Mouse (Mus musculus): ENCODE data around the gene Timm13. TPM values are rescaled to one million over a fixed set of nuclear protein-coding genes. Genes with fewer than 3 reads are reported as not detected.

Gene Timm13
- polyA plus RNA-seq, 1 experiment from 2014 or later: 327 TPM

DNA sequence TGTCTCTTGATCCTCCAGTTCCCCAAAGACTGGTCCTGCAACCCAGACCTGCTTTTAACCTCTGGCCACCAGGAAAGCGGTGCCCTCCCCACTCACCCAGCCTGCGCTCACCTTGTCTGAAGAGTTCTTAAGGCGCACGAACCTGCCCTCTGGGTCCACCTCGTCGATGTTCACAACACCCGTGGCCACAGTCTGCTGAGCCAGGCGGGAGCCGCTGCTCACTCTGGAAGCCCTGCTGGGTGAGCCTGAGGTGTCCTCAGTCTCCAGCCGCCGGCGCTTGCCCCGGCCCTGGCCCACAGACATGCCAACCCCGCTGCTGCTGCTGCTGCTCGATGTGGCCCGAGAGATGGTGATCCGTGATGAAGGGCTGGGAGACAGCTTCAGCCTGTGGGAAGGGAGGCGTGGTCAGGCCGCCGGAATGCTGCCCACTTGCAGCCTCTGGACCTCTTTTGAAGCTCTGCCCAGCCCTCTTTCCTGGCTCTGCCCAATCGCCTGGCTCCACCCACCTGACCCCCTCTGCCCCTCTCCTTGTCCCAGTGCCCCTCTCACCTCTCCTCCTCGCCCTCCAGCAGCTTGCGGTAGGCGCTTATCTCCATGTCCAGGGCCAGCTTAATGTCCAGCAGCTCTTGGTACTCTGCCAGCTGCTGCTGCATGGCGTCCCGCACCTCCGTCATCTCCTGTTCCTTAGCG, 3.4 kb upstream of the Timm13 start:
- Histone ChIP-seq H3K4me1 (replicated peaks) (peaks cover 9% of the 10 kb centered on the region), H3K9ac (replicated peaks) (no peak overlapping the region), H3K36me3 (peaks cover 78% of the 10 kb centered on the region), H3K4me2 (no peak overlapping the region), H3K27ac (no peak overlapping the region), H3K9me3 (no peaks in the 10 kb centered on the region), H3K27me3 (no peaks in the 10 kb centered on the region), H3K4me3 (replicated peaks) (no peak overlapping the region)
- 87% methylated on average over 28 of the region's 28 CpGs for WGBS
- ATAC-seq (ENCODE audit: insufficient number of reproducible peaks, insufficient read depth, low FRiP score, low TSS enrichment, low read depth): no peak

GRCm38 (mm10) chr10:80903282-80903681, 2.5 kb upstream of the Timm13 start:
- WGBS: 93% methylated on average over 10 of the region's 10 CpGs
- H3K9ac ChIP-seq (replicated peaks): no peak overlapping the region
- H3K27me3 ChIP-seq: 0 out of 2 replicates have a peak, but pooled peaks cover under 1% of the 10 kb centered on the region
- peaks cover 78% of the 10 kb centered on the region for H3K36me3 ChIP-seq
- H3K4me2 ChIP-seq: no peak overlapping the region
- no peaks in the 10 kb centered on the region for H3K9me3 ChIP-seq
- ATAC-seq (ENCODE audit: insufficient number of reproducible peaks, insufficient read depth, low FRiP score, low TSS enrichment, low read depth): no peak
- H3K27ac ChIP-seq: no peak overlapping the region
- H3K4me1 ChIP-seq (replicated peaks): peaks cover 16% of the 10 kb centered on the region
- no peak overlapping the region for H3K4me3 ChIP-seq (replicated peaks)

DNA sequence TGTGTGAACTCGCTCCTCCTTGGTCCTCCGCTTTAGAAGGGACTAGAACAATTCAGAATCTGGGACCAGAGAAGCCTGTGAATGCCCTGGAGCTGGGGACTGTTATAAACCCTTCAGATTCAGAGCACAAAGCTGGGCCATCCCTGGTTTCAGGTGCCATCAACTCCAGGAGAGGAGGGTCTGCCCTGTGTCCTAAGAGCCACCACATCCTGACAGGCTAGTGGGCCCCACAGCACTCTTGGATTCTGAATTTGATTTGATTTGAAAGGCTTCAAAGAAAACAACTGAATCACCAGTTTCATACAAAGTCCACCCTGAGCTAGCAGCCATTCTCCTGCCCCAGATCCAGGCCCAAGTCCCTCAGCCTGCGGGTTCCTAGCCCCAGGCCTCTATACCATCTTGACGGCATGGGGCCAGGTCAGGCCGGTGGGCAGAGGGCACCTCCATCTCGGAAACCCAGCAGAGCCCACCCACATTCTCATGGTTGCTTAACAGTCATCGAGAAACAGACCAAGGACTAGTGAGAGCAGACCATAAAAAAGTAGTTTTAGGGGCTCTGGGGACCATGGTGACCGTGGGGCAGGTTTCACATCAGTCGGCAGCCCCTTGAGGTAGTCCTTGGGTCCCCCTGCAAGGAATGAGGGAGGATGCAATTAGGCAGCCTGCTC, 1.6 kb upstream of the Timm13 start:
- 0 out of 2 replicates have a peak, but pooled peaks cover 9% of the 10 kb centered on the region for H3K27me3 ChIP-seq
- H3K4me2 ChIP-seq: no peak overlapping the region
- H3K9ac ChIP-seq (replicated peaks): no peak overlapping the region
- 93% methylated on average over 9 of the region's 9 CpGs for WGBS
- no peaks in the 10 kb centered on the region for H3K9me3 ChIP-seq
- no peak for ATAC-seq (ENCODE audit: insufficient number of reproducible peaks, insufficient read depth, low FRiP score, low TSS enrichment, low read depth)
- no peak overlapping the region for H3K4me3 ChIP-seq (replicated peaks)
- peaks cover 77% of the 10 kb centered on the region for H3K36me3 ChIP-seq
- peaks cover 21% of the 10 kb centered on the region for H3K4me1 ChIP-seq (replicated peaks)
- H3K27ac ChIP-seq: no peak overlapping the region

- 0 out of 2 replicates have a peak overlapping the region, but pooled peaks have one; percentile 23 for H3K9ac ChIP-seq (replicated peaks)
Observed at GRCm38 (mm10) chr10:80901409-80902272, 872 bp upstream of the Timm13 start.

GRCm38 (mm10) chr10:80899591-80900317, 1.0 kb downstream of the Timm13 start:
- H3K36me3 ChIP-seq: peaks cover 54% of the 10 kb centered on the region
- H3K4me3 ChIP-seq (replicated peaks): peak overlapping the region; percentile 72
- H3K27ac ChIP-seq: peak overlapping the region; percentile 86
- H3K4me1 ChIP-seq (replicated peaks): peaks cover 21% of the 10 kb centered on the region
- WGBS: 11% methylated on average over 25 of the region's 25 CpGs
- no peaks in the 10 kb centered on the region for H3K9me3 ChIP-seq
- peak overlapping the region; percentile 97 for H3K4me2 ChIP-seq
- no peak for ATAC-seq (ENCODE audit: insufficient number of reproducible peaks, insufficient read depth, low FRiP score, low TSS enrichment, low read depth)
- 0 out of 2 replicates have a peak, but pooled peaks cover 9% of the 10 kb centered on the region for H3K27me3 ChIP-seq
- H3K9ac ChIP-seq (replicated peaks): peak overlapping the region; percentile 70

More at GRCm38 (mm10) chr10:80901409-80902272, 872 bp upstream of the Timm13 start:
- WGBS: 89% methylated on average over 19 of the region's 19 CpGs
- Histone ChIP-seq H3K27me3 (0 out of 2 replicates have a peak, but pooled peaks cover 9% of the 10 kb centered on the region), H3K9me3 (no peaks in the 10 kb centered on the region), H3K27ac (peak overlapping the region; percentile 73; the same call in 1 of the 2 replicates), H3K4me2 (peak overlapping the region; percentile 97), H3K36me3 (peaks cover 73% of the 10 kb centered on the region), H3K4me3 (replicated peaks) (peak overlapping the region; percentile 72; the same call in 1 of the 2 replicates), H3K4me1 (replicated peaks) (peaks cover 21% of the 10 kb centered on the region)
- ATAC-seq (ENCODE audit: insufficient number of reproducible peaks, insufficient read depth, low FRiP score, low TSS enrichment, low read depth): no peak

- Histone ChIP-seq H3K4me3 (replicated peaks) (peak overlapping the region; percentile 72), H3K4me2 (peak overlapping the region; percentile 97), H3K4me1 (replicated peaks) (peaks cover 21% of the 10 kb centered on the region), H3K9ac (replicated peaks) (peak overlapping the region; percentile 70; the same call in 1 of the 2 replicates), H3K36me3 (peaks cover 47% of the 10 kb centered on the region), H3K27me3 (0 out of 2 replicates have a peak, but pooled peaks cover 9% of the 10 kb centered on the region), H3K27ac (no peak overlapping the region), H3K9me3 (no peaks in the 10 kb centered on the region)
- no peak for ATAC-seq (ENCODE audit: insufficient number of reproducible peaks, insufficient read depth, low FRiP score, low TSS enrichment, low read depth)
- WGBS: 85% methylated on average over 8 of the region's 8 CpGs
Observed at GRCm38 (mm10) chr10:80899074-80899473, 1.7 kb downstream of the Timm13 start.

DNA sequence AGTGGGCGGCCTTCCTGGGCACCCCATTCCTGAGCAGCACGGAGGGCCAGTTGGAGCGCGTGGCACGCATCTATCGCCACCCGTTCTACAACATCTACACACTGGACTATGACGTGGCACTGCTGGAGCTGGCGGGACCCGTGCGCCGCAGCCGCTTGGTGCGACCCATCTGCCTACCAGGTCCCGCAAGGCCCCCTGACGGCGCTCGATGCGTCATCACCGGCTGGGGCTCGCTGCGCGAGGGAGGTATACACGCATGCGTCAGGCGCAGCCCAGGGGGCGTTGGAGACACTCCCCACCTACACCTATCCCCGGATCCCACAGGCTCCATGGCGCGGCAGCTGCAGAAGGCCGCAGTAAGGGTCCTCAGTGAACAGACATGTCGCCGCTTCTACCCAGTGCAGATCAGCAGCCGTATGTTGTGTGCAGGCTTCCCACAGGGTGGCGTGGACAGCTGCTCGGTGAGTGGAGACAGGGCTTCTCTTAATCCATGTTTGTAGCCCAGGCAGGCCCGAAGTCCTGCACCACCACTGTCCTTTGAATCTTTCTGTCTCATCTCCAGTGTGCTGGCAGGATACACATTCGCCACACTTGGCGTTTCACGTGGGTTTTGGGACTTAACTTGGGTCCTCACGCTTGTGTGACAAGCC, 2.8 kb downstream of the Timm13 start:
- ATAC-seq (ENCODE audit: insufficient number of reproducible peaks, insufficient read depth, low FRiP score, low TSS enrichment, low read depth): no peak
- H3K4me2 ChIP-seq: peak overlapping the region; percentile 37
- H3K27ac ChIP-seq: no peak overlapping the region
- H3K4me3 ChIP-seq (replicated peaks): 0 out of 2 replicates have a peak overlapping the region, but pooled peaks have one; percentile 7
- H3K4me1 ChIP-seq (replicated peaks): peaks cover 21% of the 10 kb centered on the region
- no peak overlapping the region for H3K9ac ChIP-seq (replicated peaks)
- 0 out of 2 replicates have a peak, but pooled peaks cover 9% of the 10 kb centered on the region for H3K27me3 ChIP-seq
- 29% methylated on average over 41 of the region's 41 CpGs for WGBS
- H3K9me3 ChIP-seq: no peaks in the 10 kb centered on the region
- peaks cover 36% of the 10 kb centered on the region for H3K36me3 ChIP-seq

DNA sequence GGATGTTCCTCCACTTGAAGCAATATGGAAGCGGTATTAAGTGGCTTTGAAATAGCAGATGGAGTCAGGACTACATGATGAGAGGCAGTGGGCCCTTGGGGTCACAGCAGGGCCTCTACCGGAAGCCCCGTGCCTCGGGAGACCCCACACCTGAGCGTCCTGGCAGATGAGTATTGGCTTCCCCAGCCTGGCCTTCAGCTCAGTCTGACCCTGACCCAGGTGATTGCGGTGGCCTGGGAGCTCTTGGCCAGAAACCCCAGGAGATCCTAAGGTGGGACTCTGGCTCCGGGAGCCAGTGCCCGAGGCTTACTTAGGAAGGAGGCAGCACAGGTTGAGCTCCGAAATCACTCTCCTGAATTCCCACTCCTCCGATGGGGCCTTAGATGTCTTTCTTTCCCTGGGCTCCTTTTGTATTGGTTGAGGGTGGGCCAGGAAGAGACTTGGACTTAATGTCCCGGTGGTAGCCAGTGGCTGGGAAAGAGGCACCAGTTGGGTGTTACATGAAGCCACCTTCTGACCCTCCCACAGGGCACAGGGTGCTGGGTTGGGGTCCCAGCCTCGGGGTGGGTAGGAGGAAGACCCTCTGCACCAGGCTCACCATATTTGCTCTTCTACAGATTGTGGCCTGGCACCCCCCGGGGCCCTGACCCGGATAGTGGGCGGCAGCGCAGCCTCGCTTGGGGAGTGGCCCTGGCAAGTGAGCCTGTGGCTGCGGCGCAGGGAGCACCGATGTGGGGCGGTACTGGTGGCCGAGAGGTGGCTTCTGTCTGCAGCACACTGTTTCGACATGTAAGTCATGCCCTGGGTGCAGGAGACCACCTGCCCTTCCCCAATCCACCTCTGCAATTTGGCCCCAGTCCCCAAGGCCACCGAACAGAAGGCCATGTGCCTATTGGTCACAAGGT, 3.9 kb downstream of the Timm13 start:
- peak overlapping the region; percentile 23; the same call in 1 of the 2 replicates for H3K9ac ChIP-seq (replicated peaks)
- no peak overlapping the region for H3K4me3 ChIP-seq (replicated peaks)

GRCm38 (mm10) chr10:80895697-80896096, 5.1 kb downstream of the Timm13 start:
- no peak overlapping the region for H3K9ac ChIP-seq (replicated peaks)

More for the DNA sequence above, 3.9 kb downstream of the Timm13 start:
- ATAC-seq (ENCODE audit: insufficient number of reproducible peaks, insufficient read depth, low FRiP score, low TSS enrichment, low read depth): no peak
- Histone ChIP-seq H3K27ac (no peak overlapping the region), H3K4me2 (no peak overlapping the region), H3K4me1 (replicated peaks) (peaks cover 21% of the 10 kb centered on the region), H3K36me3 (peaks cover 25% of the 10 kb centered on the region), H3K27me3 (0 out of 2 replicates have a peak, but pooled peaks cover 9% of the 10 kb centered on the region), H3K9me3 (no peaks in the 10 kb centered on the region; the same call in 1 of the 2 replicates)
- WGBS: 71% methylated on average over 24 of the region's 24 CpGs

More at GRCm38 (mm10) chr10:80895697-80896096, 5.1 kb downstream of the Timm13 start:
- Histone ChIP-seq H3K4me2 (no peak overlapping the region), H3K36me3 (peaks cover 20% of the 10 kb centered on the region), H3K9me3 (no peaks in the 10 kb centered on the region; the same call in 1 of the 2 replicates), H3K27me3 (peaks cover 11% of the 10 kb centered on the region; the same call in 1 of the 2 replicates), H3K4me1 (replicated peaks) (peaks cover 21% of the 10 kb centered on the region), H3K27ac (no peak overlapping the region), H3K4me3 (replicated peaks) (no peak overlapping the region)
- ATAC-seq (ENCODE audit: insufficient number of reproducible peaks, insufficient read depth, low FRiP score, low TSS enrichment, low read depth): no peak
- WGBS: 79% methylated on average over 6 of the region's 6 CpGs

All from limb, embryonic 12.5 days (tissue).